In genomic region chr2:103958634-103959033, GRCm38 (mm10) we compare ENCODE assay signal across 16 mouse cellular contexts.
"Had no signal": no experiment of that assay in that cellular context is flagged by ENCODE, and none has a peak within 500 bp of the region (broad histone marks: within the 10 kb centered on the region; RNA-seq: fewer than 3 reads in every experiment).

No protein-coding gene starts in this region.

- H3K9me3 ChIP-seq: limb, embryonic 13.5 days; midbrain, embryonic 12.5 days; neural tube, embryonic 15.5 days had no signal

- H3K4me1 ChIP-seq: limb, embryonic 13.5 days; midbrain, embryonic 12.5 days; neural tube, embryonic 15.5 days had no signal

- H3K4me3 ChIP-seq: layer of hippocampus, adult 2 months; limb, embryonic 13.5 days; midbrain, embryonic 12.5 days; myocyte; neural tube, embryonic 15.5 days had no signal

- H3K27me3 ChIP-seq: limb, embryonic 13.5 days; midbrain, embryonic 12.5 days; neural tube, embryonic 15.5 days had no signal

- H3K27ac ChIP-seq: kidney, postnatal 0 days; layer of hippocampus, adult 2 months; limb, embryonic 13.5 days; midbrain, embryonic 12.5 days; neural tube, embryonic 15.5 days; stomach, postnatal 0 days had no signal

- H3K4me2 ChIP-seq: limb, embryonic 13.5 days; midbrain, embryonic 12.5 days; neural tube, embryonic 15.5 days had no signal

- H3K9ac ChIP-seq: limb, embryonic 13.5 days; midbrain, embryonic 12.5 days; neural tube, embryonic 15.5 days had no signal

- H3K36me3 ChIP-seq: limb, embryonic 13.5 days; midbrain, embryonic 12.5 days; neural tube, embryonic 15.5 days had no signal

- DNase-seq: kidney, adult 11 months; kidney, adult 9 months; kidney, postnatal 36 days; left cerebral cortex, postnatal 4 days; lung, adult 18-20 months; lung, postnatal 10 days; lung, postnatal 4 days; right cerebral cortex, adult 18-20 months; right cerebral cortex, postnatal 25 days had no signal
